Mouse (Mus musculus): ENCODE data around the gene Lefty2.

DNA sequence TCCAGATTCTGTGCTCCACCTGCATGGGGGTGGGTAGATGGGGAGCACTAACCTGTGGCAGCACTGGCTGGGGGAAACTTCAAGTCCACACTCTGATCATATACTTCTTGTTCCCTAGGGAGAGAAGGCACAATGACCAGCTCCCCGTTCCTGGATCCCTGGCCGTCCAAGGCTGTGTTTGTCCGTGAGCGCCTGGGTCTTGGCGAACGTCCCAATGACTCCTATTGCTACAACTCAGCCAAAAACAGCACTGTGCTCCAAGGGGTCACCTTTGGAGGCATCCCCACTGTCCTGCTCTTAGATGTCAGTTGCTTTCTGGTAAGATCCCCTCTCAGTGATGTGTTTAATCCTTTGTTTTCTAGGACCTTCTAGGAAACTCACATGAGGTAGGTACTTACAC lies 53.5 kb downstream of the Lefty2 start:
- no peak for TF ChIP-seq POLR2A (IDR thresholded peaks at IDR 0.05; ENCODE audit: borderline replicate concordance, low read depth, low read length)
- TF ChIP-seq CTCF (IDR thresholded peaks at IDR 0.05; ENCODE audit: low read depth, low read length), result no peak
